Mouse (Mus musculus) left cerebral cortex, adult 11 months (tissue): Measurements from ENCODE around the gene Grk2.

Experiments
- DNase-seq: peaks from one replicate; pipeline ENCODE4 v3.0.0; 2022; ENCODE audit warnings: low spot score

The Grk2 gene

DNA sequence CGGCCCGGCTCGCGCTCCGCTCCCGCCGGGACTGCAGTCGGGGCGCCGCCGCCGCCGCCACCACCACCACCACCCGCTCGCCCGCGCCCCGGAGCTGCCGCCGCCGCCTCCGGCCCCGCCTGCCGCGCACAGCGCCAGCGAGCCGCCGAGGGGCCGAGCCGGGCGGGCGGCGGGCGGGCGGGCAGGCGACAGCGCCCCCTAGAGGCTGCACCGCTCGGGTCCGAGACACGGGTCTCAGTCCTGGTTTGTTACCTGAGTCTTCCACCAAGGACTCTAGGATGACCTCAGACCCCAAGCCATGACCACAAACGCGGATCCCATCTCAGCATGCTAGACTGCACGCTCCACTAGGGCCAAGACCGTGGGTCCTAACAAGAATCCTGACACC lies at the start of gene Grk2:
TSS of gene Grk2 (minus strand) at position 33 of the 388 bp plus-strand sequence.
- DNase-seq = no peak

DNA sequence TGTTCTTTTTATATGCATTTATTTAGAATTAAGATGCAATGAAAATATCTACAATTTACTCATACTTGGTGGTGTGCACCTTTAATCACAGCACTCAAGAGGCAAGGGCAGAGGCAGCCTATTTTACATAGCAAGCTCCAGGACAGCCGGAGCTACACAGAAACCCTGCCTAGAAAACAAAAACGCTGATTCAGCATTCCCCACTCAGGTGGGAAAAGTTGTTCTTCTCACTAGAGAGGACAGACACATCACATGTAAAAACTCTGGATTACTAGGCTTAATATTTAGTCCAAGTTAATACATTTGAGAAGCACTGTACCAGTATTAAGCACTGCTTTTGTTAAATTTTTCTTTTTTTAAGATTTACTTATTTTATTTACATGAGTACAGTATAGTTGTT lies 43.4 kb upstream of the Grk2 start:
- DNase-seq = no peak

DNA sequence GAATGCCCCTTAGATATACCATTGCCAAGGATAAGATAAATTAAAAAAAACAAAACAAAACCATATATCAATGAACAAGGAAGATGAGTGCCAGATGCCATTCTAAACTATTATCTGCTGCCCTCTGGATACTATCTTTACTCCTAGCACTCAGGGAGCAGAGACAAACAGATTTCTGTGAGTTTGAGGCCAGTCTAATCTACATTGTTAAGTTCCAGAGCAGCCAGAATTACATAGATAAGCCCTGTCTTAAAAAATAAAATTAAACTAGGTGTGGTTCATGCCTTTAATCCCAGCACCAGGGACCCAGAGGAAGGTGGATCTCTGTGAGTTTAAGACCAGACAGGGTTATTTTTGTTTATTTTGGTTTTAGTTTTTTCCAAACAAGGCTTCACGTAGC lies 40.5 kb upstream of the Grk2 start:
- no peak for DNase-seq

DNA sequence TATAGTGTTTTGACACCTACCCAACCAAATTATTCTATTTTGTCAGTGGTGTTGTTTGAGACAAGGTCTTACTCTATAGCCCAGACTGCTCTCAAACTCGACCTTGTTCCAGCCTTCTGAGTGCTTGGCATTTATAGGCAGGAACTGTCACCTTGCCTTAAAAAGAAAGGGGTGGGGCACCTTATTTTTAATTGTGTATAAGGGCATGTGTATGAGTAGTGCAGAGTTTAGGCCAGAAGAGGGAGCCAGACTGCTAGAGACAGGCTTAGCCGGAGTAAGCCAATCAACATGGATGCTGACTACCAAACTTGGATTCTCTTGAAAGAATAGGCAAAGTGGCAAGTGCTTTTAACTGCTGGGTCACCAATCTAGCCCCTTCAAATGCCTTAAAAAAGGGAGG lies 32.1 kb upstream of the Grk2 start:
- DNase-seq = peak; percentile 32

DNA sequence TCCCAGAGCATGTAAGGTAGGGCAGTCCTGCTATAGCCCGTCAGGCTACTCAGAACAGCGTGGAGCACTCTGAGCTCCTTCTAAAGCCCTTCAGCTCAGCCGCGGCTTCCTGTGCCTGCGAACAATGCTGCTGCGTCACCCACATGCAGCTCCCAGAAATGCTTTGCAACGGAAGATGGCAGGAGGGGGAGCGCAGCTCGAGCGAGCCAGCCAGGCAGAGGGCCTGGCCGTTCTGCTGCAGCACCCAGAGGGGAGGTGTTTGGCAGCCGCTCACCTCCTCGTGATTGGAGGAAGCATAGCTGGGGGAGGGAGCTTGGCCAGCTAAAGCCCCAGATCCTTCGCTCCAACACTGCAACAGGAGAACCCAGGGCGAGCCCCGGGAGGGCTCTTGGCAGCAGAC lies 27.8 kb upstream of the Grk2 start:
- DNase-seq = peak; percentile 90

DNA sequence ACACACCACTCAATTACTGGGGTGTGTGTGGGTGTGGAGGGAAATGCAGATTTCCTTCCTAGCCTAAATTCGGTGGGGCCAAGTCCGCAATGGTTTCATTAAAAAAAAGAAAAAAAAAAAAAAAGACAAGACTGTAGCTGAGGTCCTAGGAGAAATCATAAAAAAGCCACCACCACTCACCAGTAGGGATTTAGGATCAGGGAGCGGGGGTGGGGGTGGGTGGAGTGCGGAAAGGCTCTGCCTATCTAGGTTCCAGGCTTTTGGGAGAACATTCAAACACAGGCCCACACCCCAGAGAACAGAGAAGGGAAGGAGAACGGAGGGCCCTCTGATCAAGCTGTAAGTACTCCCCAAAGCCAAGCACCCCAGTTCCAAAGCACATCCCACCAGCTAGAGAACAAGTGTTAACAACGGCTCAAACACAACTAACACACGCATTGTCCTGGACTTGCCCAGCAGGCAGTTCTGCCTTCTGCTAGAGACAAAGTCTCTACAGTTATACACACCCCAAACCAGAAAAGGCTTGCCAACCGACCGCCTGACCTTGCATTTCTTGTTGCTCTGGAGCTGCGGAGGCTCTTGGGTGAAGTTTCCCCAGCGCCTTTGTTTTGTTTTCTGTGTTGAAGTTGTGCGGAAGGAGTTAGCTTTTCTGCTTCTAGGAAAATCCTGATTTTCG lies 27.2 kb upstream of the Grk2 start:
- DNase-seq = no peak

DNA sequence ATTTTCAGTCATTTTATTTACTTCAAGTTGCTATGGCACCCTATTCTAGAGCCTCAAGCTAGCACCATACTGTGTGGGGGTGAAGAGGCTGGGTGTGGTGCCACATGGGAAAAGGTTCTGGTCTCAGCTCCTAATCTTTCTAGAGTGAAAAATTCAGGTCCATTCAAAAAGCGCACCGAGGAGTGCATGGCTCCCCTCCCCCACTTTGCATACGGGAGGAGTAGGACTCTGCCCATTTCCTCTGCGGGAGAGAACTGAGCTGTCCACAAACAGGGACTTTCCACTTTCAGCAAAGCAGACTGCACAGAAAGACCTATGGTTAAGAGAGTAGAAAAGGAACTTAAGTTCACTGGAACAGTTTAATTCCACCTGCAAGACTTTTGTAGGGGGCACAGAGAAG lies 26.6 kb upstream of the Grk2 start:
- DNase-seq = no peak

DNA sequence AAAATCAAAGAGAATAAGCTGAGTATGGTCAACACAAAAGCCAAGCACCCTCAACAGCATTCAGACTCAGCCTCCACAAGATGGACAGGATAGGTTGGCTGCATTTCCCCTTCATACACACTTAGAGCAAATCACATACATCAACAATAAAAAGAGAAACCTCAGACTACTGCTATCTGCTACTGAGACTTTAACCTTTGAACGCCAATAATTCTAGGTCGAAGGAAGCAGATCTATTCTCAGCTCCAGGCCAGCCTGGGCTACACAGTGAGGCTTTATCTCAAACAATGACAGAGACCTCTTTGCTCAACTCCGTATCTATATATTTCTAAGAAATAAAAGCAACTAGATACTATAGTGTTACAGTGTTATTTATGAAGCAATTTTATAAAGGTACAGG lies 25.3 kb upstream of the Grk2 start:
- no peak for DNase-seq

DNA sequence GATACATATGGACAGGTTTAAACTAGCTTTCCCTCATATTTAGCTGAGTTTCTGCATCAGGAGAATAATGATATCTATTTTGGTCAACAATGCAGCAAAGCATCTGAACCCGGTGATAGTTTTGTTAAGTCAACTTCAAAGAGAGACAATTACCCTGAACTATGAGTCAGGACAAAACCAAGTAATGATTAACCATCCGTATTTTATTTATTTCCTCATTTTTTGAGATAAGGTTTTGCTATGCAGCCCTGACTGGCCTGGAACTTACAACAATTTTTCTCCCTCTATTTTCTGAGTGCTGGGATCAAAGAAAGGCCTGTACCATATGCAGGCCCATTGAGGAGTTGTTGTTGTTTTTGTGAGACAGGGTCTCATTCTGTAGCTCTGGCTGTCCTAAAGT lies 24.6 kb upstream of the Grk2 start:
- DNase-seq = no peak

DNA sequence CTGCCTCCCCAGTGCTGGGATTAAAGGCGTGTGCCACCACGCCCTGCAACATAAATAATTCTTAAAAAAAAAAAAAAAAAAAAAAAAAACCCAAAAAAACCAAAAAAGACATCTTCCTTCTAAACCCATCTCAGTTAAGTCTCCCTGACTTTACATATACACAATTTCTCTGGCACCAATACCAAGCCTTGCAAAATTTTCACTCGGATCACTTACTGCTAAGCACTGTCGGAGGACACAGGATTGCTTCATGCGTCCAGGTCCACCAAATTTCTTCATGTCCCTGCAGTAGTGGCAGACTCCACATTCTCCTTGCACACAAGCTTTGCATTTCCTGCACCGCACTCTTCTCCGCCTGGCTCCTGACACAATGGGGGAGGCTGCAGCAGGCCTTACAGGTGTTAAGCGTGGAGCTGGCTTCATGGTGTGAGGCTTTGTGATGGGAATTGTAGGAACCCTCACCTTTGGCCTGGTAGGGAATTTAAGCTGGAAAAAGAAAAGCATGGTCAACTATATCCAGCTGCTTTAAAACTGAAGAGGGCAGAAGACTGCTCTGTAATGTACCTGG lies 22.8 kb upstream of the Grk2 start:
- DNase-seq = no peak

DNA sequence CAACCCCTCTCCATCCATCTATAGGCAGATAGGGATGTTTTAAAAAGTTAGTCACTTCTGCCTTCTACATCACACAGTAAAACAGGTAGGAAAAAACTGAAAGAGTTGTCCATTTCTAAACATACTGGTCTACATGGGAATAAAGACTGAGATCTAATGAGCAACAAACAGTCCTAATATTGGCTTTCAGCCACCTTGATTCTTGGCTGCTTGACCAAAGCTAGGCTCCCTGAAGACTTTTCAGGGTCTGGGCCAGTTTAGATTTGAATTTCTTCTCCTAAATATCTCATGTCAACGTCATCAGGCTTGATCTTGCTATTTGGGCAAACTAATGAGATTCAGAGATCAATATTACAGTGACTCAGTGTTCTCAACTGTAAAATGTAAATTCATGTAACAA lies 20.9 kb upstream of the Grk2 start:
- no peak for DNase-seq

DNA sequence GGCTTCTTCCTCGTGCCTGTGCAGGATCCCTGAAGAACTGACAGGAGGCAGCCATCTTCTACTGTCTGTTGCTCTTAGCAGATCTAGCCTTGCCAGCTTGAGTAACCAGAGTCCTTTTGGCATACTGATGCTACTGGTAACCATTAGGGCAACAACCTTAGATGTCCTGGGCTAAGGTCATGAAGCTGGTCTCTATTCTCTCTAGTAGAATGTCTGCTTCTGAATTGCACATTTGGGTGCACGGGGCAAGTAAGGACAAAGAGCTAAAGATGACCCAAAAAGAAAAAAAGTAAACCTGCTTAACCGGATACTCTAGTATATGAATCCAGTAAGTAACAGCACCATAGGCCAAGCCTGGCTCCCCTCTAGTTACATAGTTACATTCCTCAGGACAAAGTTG lies 20.1 kb upstream of the Grk2 start:
- no peak for DNase-seq

DNA sequence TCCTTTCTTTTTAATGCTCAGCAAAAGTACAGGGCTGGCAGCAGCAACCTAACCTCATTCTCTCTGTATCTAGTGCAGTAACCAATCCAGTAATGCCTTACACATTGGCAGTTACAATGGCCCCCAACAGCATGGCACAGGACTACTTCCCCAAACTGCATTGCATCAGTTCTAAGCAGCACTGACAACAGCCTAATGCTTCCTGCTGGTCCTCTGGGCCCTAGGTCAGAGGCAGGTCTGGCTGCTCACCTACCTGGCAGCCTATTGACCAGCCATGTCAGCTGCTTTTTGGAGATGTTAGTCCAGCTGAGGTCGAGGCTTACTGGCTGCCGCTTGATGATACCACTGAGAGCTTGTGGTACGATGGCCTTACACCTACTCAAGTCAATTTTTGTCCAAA lies 16.1 kb upstream of the Grk2 start:
- no peak for DNase-seq

DNA sequence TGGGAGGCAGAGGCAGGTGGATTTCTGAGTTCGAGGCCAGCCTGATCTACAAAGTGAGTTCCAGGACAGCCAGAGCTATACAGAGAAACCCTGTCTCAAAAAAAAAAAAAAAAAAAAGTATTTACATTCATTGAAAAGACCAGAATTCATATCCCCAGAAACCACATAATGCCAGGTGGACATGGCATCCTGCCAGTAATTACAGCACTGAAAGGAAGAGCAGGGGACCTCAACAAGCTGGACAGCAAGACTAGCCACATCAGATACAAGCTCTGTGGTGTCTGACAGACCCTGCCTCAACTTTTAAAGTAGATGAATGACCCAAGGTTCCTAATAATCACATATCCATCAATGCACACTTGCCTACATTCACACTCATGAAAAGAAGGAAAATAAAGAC lies 15.6 kb upstream of the Grk2 start:
- DNase-seq = no peak

DNA sequence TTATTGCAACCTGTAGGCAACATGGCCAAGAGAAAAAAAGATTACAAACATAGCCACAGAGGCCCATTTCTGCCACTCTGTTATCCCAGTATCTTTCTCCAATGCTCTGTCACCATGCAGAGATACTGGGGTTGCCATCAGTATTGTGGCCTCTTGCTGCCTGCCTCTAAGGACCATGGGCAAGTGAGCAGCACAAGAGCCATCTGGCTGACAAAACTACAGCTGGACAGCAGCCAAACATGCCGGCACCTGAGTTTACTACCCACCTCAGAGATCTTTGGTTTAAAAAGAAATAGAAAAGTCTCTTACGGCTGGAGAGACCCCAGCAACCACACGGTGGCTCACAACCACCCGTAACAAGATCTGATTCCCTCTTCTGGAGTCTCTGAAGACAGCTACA lies 13.2 kb upstream of the Grk2 start:
- DNase-seq = no peak

DNA sequence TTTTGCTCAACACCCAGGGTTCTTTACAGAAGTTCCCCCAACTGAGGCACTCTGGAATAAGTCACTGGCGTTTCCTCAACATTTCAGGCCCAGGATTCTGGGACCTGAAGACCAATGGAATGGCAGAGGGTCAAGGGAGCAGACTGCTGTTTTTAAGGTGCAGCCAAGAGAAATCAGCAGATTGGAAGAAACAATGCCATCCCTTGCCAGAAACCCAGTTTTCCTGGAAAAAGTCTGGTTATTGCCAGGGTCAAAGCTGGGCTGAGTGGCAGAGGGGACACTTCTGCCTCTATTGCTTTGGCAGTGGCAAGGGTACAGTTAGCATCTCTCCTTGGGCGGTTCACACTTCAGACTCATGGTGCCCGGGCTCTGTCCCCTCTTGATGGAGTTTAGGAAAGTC lies 11.2 kb upstream of the Grk2 start:
- DNase-seq = no peak

DNA sequence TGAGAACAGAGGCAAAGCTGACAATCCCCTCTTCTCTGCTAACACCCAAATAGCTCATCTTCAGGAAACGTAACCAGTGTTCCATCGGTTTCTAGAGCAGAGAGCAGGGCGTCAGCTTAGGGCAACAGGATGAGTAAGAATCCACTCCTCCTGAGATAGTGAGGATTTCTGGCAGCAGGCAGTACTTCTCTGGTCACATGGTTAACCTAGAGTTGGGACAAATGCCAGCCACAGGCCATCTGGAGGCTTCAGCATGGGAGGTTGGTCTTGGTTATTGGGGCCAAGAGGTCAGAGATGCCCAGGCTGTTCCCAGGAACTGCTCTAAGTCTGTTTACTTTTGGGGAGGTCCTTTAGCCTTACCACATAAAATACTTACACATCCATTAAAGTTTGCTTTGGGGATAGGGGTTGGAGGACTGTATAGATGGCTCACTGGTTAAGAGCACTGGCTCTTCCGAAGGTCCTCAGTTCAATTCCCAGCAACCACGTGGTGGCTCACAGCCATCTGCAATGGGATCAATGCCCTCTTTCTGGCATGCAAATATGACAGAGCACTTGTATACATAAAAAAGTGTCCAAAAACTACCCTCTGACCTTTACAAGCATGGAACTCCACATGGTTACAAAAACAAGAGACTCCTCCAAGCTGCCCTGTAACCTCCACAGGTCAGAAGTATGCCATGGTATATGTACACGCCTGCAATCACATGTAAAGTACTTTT lies 9.4 kb upstream of the Grk2 start:
- no peak for DNase-seq

DNA sequence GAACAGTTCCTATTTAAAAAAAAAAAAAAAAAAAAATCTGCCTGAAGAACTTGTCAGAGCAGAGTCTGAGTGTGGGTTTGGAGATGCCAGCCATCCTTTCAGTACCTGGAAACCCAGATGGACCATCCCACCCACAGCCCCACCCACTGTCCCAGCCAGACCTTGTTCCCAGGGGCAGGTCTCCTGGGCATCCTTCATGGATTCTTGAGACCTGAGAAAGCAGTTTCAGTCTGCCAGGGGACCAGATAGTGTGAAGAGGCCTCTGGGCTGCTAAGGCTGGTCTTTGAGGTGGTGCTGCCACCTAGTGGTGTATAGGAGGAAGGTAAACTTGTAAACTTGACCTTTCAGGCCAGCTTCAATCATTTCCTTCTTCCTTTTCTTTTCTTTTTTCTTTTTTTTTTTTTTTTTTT lies 3.8 kb upstream of the Grk2 start:
- DNase-seq = peak; percentile 33

DNA sequence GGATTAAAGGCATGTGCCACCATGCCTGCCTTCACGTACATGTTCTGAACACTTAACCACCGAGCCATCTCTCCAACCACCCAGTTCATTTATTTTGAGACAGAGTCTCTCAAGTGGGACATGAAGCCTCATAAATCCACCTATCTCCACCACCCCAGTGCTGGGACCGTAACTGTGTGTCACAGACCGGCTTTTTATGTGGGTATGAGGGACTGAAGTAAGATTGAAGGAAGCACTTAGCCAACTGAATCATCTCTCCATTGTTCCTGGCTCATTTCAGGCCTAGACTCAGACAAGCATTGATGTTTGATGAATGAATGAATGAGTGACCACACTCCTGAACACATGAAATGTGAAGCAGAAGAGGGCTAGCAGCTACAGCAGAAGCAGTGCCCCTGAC lies 3.3 kb upstream of the Grk2 start:
- no peak for DNase-seq

DNA sequence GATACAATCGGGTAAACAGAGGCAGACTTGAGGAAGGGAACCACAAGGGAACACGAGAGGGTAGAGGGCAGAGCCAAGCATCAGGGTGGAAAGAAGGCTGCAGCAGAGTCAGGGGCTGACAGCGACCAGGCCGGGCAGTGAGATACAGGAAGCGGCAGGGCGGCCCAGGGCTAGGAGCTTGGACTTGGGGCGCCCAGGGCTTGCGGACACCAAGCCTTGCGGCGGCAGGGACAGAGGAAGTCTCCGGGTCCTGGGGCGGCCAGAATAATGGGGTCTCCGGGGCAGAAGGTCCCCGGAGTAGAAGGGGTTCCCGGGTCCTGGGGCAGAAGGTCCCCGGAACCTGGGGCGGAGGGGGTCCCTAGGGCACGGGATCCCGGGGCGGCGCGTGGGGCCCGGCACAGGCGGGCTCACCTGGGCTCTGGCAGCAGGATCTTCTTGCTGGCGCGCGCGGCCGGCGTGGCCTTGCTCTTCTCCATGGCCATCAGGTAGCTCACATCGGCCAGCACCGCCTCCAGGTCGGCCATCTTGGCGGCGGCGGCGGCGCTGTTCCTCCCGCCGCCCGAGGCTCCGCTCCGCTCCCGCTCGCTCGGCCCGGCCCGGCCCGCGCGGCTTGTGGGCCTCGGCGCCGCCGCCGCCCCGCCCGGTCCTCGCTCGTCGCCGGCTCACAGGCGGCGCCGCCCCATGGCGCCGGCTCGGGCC lies 382 bp downstream of the Grk2 start:
- no peak for DNase-seq

DNA sequence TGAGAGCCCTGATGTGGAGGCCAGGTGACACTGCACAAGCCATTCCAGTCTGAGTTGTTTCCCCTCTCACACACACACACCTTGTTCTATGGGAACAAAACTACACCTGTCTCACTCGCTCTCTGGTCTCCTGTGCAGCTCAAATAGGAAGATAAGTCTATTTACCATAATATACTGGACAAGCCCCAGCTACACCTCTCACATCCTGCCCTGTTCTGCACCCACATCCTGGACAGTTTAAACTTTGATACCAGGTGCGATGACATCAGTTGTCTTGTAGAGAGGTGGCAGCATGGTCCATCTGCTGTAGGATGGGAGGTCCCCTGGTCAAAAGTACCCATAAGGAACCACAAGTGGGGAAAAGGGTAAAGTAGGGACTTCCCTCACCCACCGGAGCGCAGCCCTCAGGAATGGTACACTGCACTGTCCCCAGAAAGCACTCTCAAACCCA lies 1.1 kb downstream of the Grk2 start:
- no peak for DNase-seq

DNA sequence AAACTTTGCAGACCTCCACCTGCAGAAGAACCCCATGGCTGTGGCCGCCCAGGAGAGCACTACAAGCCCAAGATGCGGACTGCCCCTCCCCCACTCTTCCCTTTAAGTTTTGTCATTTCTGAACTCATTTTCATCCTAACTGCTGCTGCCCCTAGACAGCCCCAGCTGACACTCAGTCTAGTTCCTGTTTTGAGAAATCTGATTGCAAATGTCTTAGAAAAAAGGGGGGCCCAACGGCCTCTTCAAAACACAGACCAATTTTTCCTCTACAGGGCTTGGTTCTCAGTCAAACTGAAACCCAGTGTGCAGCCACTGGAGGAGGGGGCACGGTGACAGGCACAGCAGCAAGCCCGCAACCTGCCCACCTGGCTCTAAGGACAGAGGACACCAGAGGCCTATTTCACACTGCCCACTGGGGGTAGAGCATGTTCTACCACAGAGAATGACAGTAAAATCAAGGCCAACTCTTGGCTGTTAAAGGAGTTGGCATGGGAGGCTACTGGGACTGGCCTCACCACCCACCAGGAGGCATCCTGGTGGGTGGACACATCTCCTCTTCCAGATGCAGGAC lies 1.7 kb downstream of the Grk2 start:
- no peak for DNase-seq

DNA sequence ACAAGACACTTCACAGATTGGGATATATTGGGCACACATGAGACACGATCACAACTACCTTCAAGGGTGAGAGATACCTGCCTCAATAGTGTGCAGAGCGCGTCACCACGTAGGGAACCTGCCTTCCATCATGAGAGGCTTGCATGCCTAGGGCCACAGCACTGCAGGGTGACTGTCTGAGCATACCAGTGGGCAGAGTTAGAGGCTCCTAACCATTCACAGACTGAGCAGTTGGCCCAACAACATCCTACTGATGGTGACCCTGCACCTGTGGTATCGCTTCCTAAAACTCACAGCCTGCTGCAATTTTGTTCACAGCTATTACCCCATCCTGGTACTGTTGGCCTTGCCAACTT lies 2.4 kb downstream of the Grk2 start:
- DNase-seq = no peak
